Mouse (Mus musculus) lung, embryonic 16.5 days (tissue): ENCODE measurements around the gene Mertk. TPM values are rescaled to one million over a fixed set of nuclear protein-coding genes. Genes with fewer than 3 reads are reported as not detected.

Source experiments
- ATAC-seq: fragments of 200-750 bp; cut with Nextera tagmentation; 2 replicates; pipeline ENCODE4 v1.8.0; 2017; ENCODE audit warnings: low read depth, mild to moderate bottlenecking, moderate library complexity
- H3K27ac ChIP-seq: fragments of 300-500 bp; sonication (generic); 2 replicates; pipeline ENCODE4 v1.5.1; 2014; ENCODE audit warnings: mild to moderate bottlenecking, control low read depth, low read length
- H3K27me3 ChIP-seq: fragments of 300-500 bp; sonication (generic); 2 replicates; pipeline ENCODE4 v1.6.1; 2014; ENCODE audit warnings: low read depth, low read length, mixed read lengths; ENCODE audit not compliant: control insufficient read depth, insufficient read depth
- H3K36me3 ChIP-seq: fragments of 300-500 bp; sonication (generic); 2 replicates; pipeline ENCODE4 v1.6.1; 2014; ENCODE audit warnings: low read length; ENCODE audit not compliant: control insufficient read depth, insufficient read depth
- H3K4me1 ChIP-seq: fragments of 300-500 bp; sonication (generic); replicated peaks from 2 replicates; pipeline ENCODE4 v1.6.1; 2014; ENCODE audit warnings: low read length, mixed read lengths; ENCODE audit not compliant: control insufficient read depth, insufficient read depth
- H3K4me2 ChIP-seq: fragments of 300-500 bp; sonication (generic); 2 replicates; pipeline ENCODE4 v1.6.1; 2014; ENCODE audit warnings: low read depth, low read length, control low read depth
- H3K4me3 ChIP-seq: fragments of 300-500 bp; sonication (generic); 2 replicates; pipeline ENCODE4 v1.5.1; 2014; ENCODE audit warnings: mild to moderate bottlenecking, low read length, control low read depth
- H3K9ac ChIP-seq: fragments of 300-500 bp; sonication (generic); 2 replicates; pipeline ENCODE4 v1.6.1; 2014; ENCODE audit warnings: low read length, control low read depth
- H3K9me3 ChIP-seq: fragments of 300-500 bp; sonication (generic); 2 replicates; pipeline ENCODE4 v1.6.1; 2016; ENCODE audit warnings: low read length; ENCODE audit not compliant: control insufficient read depth
- WGBS: fragments of 180-500 bp; shearing (Covaris S2); extraction: QIAGEN DNeasy Blood & Tissue Kit; methylation state at CpG from one replicate; pipeline ENCODE4 v1.1.7; 2014; 5-methylcytosine and 5-hydroxymethylcytosine counted together
- polyA plus RNA-seq: library from polyadenylated mRNA; unstranded; fragments of >200 nt; fragmentation: Nextera tagmentation; extraction: Ambion mirVana; gene quantifications from 2 replicates; pipeline ENCODE4 v1.2.1, GENCODE M21; 2015

The Mertk gene
- polyA plus RNA-seq, 1 experiment from 2014 or later: 7.8 TPM

DNA sequence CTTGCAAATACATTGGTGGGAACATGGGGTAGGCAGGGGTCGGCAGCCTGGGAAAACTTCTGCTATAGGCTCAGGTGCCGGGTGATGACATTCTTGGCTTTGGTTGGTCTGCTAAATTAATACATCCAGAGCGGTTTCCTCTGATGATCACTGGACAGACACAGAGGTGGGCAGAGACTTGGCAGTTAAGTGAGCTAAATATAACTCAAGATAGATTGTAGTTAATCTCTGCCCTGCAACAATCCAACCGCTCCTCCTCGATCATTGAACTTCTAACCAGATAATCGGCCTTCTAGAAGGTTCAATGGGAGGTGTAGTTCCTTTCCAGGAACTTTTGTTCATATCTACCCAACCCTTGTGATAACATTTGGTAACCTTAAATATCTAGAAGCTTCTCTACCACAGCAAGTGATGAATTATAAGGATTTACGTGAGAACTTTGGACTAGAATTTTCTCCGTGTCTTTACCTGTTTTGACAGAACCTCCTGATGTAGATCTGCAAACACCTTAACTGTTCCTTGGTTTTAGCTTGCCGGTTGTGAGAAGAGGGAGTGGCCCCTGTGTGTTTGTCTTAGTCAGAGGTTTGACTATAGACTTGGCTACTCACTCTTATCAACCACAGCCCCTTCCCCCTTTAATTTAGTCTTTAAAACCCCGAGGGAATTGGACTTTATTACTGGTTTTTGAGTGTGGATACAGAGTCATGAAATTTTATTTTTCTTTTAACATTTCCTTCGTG, 92.3 kb downstream of the Mertk start:
- Histone ChIP-seq H3K4me3 (no peak overlapping the region), H3K36me3 (peaks cover 11% of the 10 kb centered on the region), H3K4me2 (no peak overlapping the region), H3K9me3 (no peaks in the 10 kb centered on the region), H3K27me3 (no peaks in the 10 kb centered on the region), H3K9ac (no peak overlapping the region), H3K27ac (no peak overlapping the region), H3K4me1 (no peaks in the 10 kb centered on the region)
- ATAC-seq: no peak
- 69% methylated on average over 11 of the region's 11 CpGs for WGBS

- no peaks in the 10 kb centered on the region for H3K4me1 ChIP-seq
- no peak overlapping the region for H3K4me3 ChIP-seq
- ATAC-seq: no peak
- no peak overlapping the region for H3K9ac ChIP-seq
- no peak overlapping the region for H3K27ac ChIP-seq
- H3K27me3 ChIP-seq: no peaks in the 10 kb centered on the region
- H3K36me3 ChIP-seq: peaks cover 11% of the 10 kb centered on the region
- no peaks in the 10 kb centered on the region for H3K9me3 ChIP-seq
- 86% methylated on average over 6 of the region's 6 CpGs for WGBS
- no peak overlapping the region for H3K4me2 ChIP-seq
Measured at GRCm38 (mm10) chr2:128793958-128794357, 95.2 kb downstream of the Mertk start.

DNA sequence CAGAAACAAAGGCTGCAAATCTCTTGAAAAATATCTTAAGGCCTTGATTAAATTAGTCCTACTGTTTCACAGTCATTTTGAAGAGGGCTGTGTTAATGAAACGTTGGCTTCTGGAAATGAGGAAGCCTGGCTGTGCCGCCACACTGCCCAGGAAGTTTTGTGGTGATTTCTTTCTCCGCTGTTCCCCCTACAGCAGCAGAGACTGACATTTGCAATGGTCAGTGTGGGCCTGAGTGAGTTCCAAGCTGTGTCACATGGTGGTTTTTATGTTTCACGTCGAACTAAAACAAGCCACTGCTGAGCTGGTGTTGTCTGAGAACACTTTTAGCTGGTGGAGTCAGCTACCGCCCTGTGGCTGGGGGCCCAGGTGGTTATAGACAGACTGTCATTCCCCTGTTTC, 97.7 kb downstream of the Mertk start:
- WGBS: 72% methylated on average over 6 of the region's 6 CpGs
- Histone ChIP-seq H3K9me3 (no peaks in the 10 kb centered on the region), H3K36me3 (peaks cover 25% of the 10 kb centered on the region)

DNA sequence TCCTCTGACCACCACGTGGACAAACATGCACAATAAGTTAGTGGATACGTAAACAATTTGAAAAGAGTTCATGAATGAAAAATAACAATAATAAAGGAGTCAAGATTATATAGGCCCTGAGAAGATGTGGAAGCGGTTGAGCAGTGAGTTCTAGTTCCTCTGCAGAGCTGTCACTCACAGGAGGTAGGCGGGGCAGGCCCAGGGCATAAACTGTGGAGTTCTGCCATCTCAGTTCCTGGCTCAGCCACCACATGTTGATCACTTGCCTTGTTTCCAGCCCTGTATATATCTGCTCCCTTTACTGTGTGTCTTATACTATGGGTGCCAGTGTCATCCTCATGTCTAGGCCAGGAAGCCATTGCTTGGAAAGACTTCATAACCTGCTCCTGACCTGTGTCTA, 104.7 kb downstream of the Mertk start:
- H3K4me3 ChIP-seq: no peak overlapping the region
- no peaks in the 10 kb centered on the region for H3K9me3 ChIP-seq
- 77% methylated on average over 4 of the region's 4 CpGs for WGBS
- H3K27ac ChIP-seq: no peak overlapping the region
- H3K27me3 ChIP-seq: no peaks in the 10 kb centered on the region
- no peaks in the 10 kb centered on the region for H3K4me1 ChIP-seq
- H3K9ac ChIP-seq: no peak overlapping the region
- H3K36me3 ChIP-seq: peaks cover 22% of the 10 kb centered on the region
- no peak for ATAC-seq
- H3K4me2 ChIP-seq: no peak overlapping the region

More for the DNA sequence above, 97.7 kb downstream of the Mertk start:
- no peak overlapping the region for H3K4me2 ChIP-seq
- no peak overlapping the region for H3K4me3 ChIP-seq
- H3K27me3 ChIP-seq: no peaks in the 10 kb centered on the region
- H3K4me1 ChIP-seq: no peaks in the 10 kb centered on the region
- ATAC-seq: no peak
- no peak overlapping the region for H3K9ac ChIP-seq
- no peak overlapping the region for H3K27ac ChIP-seq

- Histone ChIP-seq H3K4me2 (no peak overlapping the region), H3K9me3 (no peaks in the 10 kb centered on the region), H3K36me3 (peaks cover 17% of the 10 kb centered on the region), H3K9ac (no peak overlapping the region), H3K27me3 (no peaks in the 10 kb centered on the region), H3K4me3 (no peak overlapping the region), H3K27ac (no peak overlapping the region), H3K4me1 (no peaks in the 10 kb centered on the region)
- ATAC-seq: no peak
- 49% methylated on average over 4 of the region's 4 CpGs for WGBS
Measured at GRCm38 (mm10) chr2:128805341-128805740, 106.6 kb downstream of the Mertk start.

GRCm38 (mm10) chr2:128806561-128806960, 107.8 kb downstream of the Mertk start:
- Histone ChIP-seq H3K9me3 (no peaks in the 10 kb centered on the region), H3K4me2 (no peak overlapping the region), H3K9ac (no peak overlapping the region), H3K4me3 (no peak overlapping the region), H3K27ac (no peak overlapping the region), H3K4me1 (no peaks in the 10 kb centered on the region), H3K36me3 (peaks cover 7% of the 10 kb centered on the region), H3K27me3 (no peaks in the 10 kb centered on the region)
- no peak for ATAC-seq
- 49% methylated on average over 8 of the region's 8 CpGs for WGBS

GRCm38 (mm10) chr2:128812761-128813160, 114.0 kb downstream of the Mertk start:
- Histone ChIP-seq H3K4me1 (peaks cover 3% of the 10 kb centered on the region; the same call in 1 of the 2 replicates), H3K9me3 (no peaks in the 10 kb centered on the region), H3K27ac (no peak overlapping the region), H3K27me3 (no peaks in the 10 kb centered on the region), H3K9ac (no peak overlapping the region), H3K4me3 (no peak overlapping the region), H3K36me3 (no peaks in the 10 kb centered on the region), H3K4me2 (no peak overlapping the region)
- WGBS: 37% methylated on average over 2 of the region's 2 CpGs
- no peak for ATAC-seq

DNA sequence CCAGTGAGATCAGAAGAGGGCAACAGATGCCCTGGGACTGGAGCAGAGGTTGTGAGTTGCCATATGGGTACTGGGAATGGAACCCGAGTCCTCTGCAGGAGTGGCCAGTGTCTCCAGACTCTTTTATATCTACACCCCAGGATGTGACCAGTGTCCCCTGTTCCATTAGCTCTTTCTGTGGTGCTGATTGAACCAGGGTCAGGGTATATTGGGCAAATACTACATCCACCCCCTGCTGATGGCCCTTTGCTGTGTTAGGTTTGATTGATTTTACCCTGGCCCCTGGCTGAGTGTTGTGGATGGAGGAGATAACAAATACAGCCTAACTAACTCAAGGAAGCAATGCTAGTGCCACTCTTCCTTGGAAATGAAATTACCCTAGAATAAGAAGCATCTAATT, 117.6 kb downstream of the Mertk start:
- Histone ChIP-seq H3K9ac (no peak overlapping the region), H3K4me3 (no peak overlapping the region), H3K4me1 (peaks cover 12% of the 10 kb centered on the region), H3K4me2 (no peak overlapping the region), H3K27ac (no peak overlapping the region), H3K27me3 (no peaks in the 10 kb centered on the region), H3K36me3 (no peaks in the 10 kb centered on the region), H3K9me3 (no peaks in the 10 kb centered on the region)
- no peak for ATAC-seq
- 74% methylated on average over 1 of the region's 1 CpGs for WGBS

DNA sequence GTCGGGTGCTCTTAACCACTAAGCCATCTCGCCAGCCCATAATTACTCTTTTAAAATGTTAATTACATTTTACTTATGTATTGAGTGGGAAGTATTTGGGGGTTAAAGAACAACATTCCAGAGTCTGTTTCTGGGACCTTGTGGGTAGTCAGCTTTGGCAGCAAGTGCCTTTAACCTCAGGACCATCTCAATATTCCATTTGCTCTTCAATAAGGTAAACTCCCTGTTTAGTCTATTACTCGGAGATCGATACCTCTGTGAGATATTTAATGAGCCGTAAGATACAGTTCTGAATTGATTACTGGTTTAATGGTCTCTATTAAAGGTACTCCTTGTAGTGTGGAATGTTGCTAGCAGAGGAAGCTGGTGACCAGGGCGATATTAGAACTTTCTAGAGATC, 118.2 kb downstream of the Mertk start:
- Histone ChIP-seq H3K4me3 (no peak overlapping the region), H3K9me3 (no peaks in the 10 kb centered on the region), H3K36me3 (no peaks in the 10 kb centered on the region), H3K27me3 (no peaks in the 10 kb centered on the region), H3K4me2 (peak overlapping the region; percentile 42), H3K27ac (0 out of 2 replicates have a peak overlapping the region, but pooled peaks have one; percentile 25), H3K9ac (0 out of 2 replicates have a peak overlapping the region, but pooled peaks have one; percentile 5), H3K4me1 (peaks cover 12% of the 10 kb centered on the region)
- 42% methylated on average over 6 of the region's 6 CpGs for WGBS
- no peak for ATAC-seq
